Mouse (Mus musculus) myocyte (in vitro differentiated cells): ENCODE results near the gene Cckar. TPM values are rescaled to one million over a fixed set of nuclear protein-coding genes. Genes with fewer than 3 reads are reported as not detected.

Experiments
- H3K27me3 ChIP-seq: one replicate; pipeline ENCODE4 v1.6.1; 2011; ENCODE audit not compliant: control insufficient read depth, insufficient read depth, insufficient read length
- H3K36me3 ChIP-seq: one replicate; pipeline ENCODE4 v1.6.1; 2011; ENCODE audit not compliant: control insufficient read depth, insufficient read depth
- H3K4me2 ChIP-seq: one replicate; pipeline ENCODE4 v1.6.1; 2011; ENCODE audit warnings: low read depth, control low read depth
- H3K4me3 ChIP-seq: one replicate; pipeline ENCODE4 v1.5.1; 2011; ENCODE audit warnings: mild to moderate bottlenecking, control low read depth, moderate library complexity
- H3K79me2 ChIP-seq: one replicate; pipeline ENCODE4 v1.6.1; 2011; ENCODE audit not compliant: control insufficient read depth, insufficient read depth
- H3ac ChIP-seq: one replicate; pipeline ENCODE4 v1.6.1; 2011; ENCODE audit not compliant: control insufficient read depth, insufficient read length
- POLR2AphosphoS2 ChIP-seq: IDR thresholded peaks from one replicate; pipeline ENCODE4 v1.6.1; 2011; ENCODE audit warnings: low read depth, control low read depth; ENCODE audit not compliant: insufficient read length
- polyA plus RNA-seq: library from polyadenylated mRNA; unstranded; fragments of >200 nt; fragmentation: generic; extraction: Trizol; gene quantifications from one replicate; pipeline ENCODE4 v1.2.1, GENCODE M21; 2012; ENCODE audit warnings: missing spikeins

Cckar gene
- polyA plus RNA-seq, 1 experiment: not detected

DNA sequence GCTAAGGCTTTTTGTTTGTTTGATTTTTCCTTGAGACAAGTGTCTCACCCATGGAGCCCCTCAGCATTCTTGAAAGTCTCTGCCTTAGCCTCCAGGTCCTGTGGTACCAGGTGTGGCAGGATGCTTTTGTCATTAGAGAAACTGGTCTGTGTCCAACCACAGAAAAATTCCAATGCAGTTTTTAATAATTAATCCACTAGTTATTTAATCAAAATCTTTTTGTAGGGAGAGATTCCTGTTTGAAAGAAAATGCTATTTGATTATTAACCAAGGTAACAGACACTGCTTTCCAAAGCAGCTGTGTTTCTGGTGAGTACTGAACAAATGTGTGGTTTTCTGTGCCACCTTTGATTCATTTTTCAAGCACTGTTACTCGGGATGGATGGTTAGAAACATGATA lies 50.9 kb downstream of the Cckar start:
- Histone ChIP-seq H3ac (no peak overlapping the region), H3K36me3 (peaks cover 42% of the 10 kb centered on the region), H3K79me2 (no peaks in the 10 kb centered on the region), H3K4me3 (no peak overlapping the region), H3K4me2 (no peak overlapping the region), H3K27me3 (no peaks in the 10 kb centered on the region)
- no peak for TF ChIP-seq POLR2AphosphoS2

Other genes starting within 250 kb of the Cckar start
- 16.0 TPM for gene Rbpj, start 241.6 kb downstream of the Cckar start, polyA plus RNA-seq
- 10.5 TPM for gene Tbc1d19, start 101.9 kb upstream of the Cckar start, polyA plus RNA-seq